Mouse (Mus musculus): ENCODE data around the gene Rxra. TPM values are rescaled to one million over a fixed set of nuclear protein-coding genes. Genes with fewer than 3 reads are reported as not detected.

The Rxra gene
- polyA plus RNA-seq, 1 experiment: 4.9 TPM

GRCm38 (mm10) chr2:27740091-27740608 lies 63.9 kb downstream of the Rxra start:
- TF ChIP-seq POLR2A (IDR thresholded peaks at IDR 0.05; ENCODE audit: borderline replicate concordance, control insufficient read depth, low read depth, low read length) (peak; percentile 35; the same call in 1 of the 2 replicates), CTCF (IDR thresholded peaks at IDR 0.05; ENCODE audit: control insufficient read depth, insufficient read depth, low read length) (peak; percentile 66)
- no peak overlapping the region for H3K27ac ChIP-seq (ENCODE audit: control insufficient read depth, insufficient read depth, low read depth, low read length, poor library complexity)
- peaks cover 5% of the 10 kb centered on the region for H3K4me1 ChIP-seq (ENCODE audit: control insufficient read depth, insufficient read depth, low read length)
- 2% methylated on average over 16 of the region's 16 CpGs for WGBS
- H3K4me3 ChIP-seq (replicated peaks; ENCODE audit: control insufficient read depth, low read depth, low read length): no peak overlapping the region

GRCm38 (mm10) chr2:27743177-27743576 lies 66.9 kb downstream of the Rxra start:
- WGBS: 71% methylated on average over 1 of the region's 1 CpGs

GRCm38 (mm10) chr2:27743863-27744611 lies 67.8 kb downstream of the Rxra start:
- Histone ChIP-seq H3K4me1 (ENCODE audit: control insufficient read depth, insufficient read depth, low read length) (peaks cover 10% of the 10 kb centered on the region), H3K4me3 (replicated peaks; ENCODE audit: control insufficient read depth, low read depth, low read length) (no peak overlapping the region), H3K27ac (ENCODE audit: control insufficient read depth, insufficient read depth, low read depth, low read length, poor library complexity) (no peak overlapping the region)
- TF ChIP-seq POLR2A (IDR thresholded peaks at IDR 0.05; ENCODE audit: borderline replicate concordance, control insufficient read depth, low read depth, low read length) (no peak), CTCF (IDR thresholded peaks at IDR 0.05; ENCODE audit: control insufficient read depth, insufficient read depth, low read length) (no peak)
- WGBS: 67% methylated on average over 7 of the region's 7 CpGs

More at GRCm38 (mm10) chr2:27743177-27743576, 66.9 kb downstream of the Rxra start:
- TF ChIP-seq CTCF (IDR thresholded peaks at IDR 0.05; ENCODE audit: control insufficient read depth, insufficient read depth, low read length) (no peak), POLR2A (IDR thresholded peaks at IDR 0.05; ENCODE audit: borderline replicate concordance, control insufficient read depth, low read depth, low read length) (no peak)
- peaks cover 10% of the 10 kb centered on the region for H3K4me1 ChIP-seq (ENCODE audit: control insufficient read depth, insufficient read depth, low read length)
- no peak overlapping the region for H3K4me3 ChIP-seq (replicated peaks; ENCODE audit: control insufficient read depth, low read depth, low read length)
- no peak overlapping the region for H3K27ac ChIP-seq (ENCODE audit: control insufficient read depth, insufficient read depth, low read depth, low read length, poor library complexity)

GRCm38 (mm10) chr2:27744612-27745351 lies 68.5 kb downstream of the Rxra start:
- Histone ChIP-seq H3K4me3 (replicated peaks; ENCODE audit: control insufficient read depth, low read depth, low read length) (no peak overlapping the region), H3K4me1 (ENCODE audit: control insufficient read depth, insufficient read depth, low read length) (peaks cover 10% of the 10 kb centered on the region), H3K27ac (ENCODE audit: control insufficient read depth, insufficient read depth, low read depth, low read length, poor library complexity) (peak overlapping the region; percentile 42)
- WGBS: 8% methylated on average over 13 of the region's 13 CpGs
- TF ChIP-seq POLR2A (IDR thresholded peaks at IDR 0.05; ENCODE audit: borderline replicate concordance, control insufficient read depth, low read depth, low read length) (no peak), CTCF (IDR thresholded peaks at IDR 0.05; ENCODE audit: control insufficient read depth, insufficient read depth, low read length) (no peak)

GRCm38 (mm10) chr2:27745673-27746620 lies 69.7 kb downstream of the Rxra start:
- no peak overlapping the region for H3K4me3 ChIP-seq (replicated peaks; ENCODE audit: control insufficient read depth, low read depth, low read length)
- WGBS: 70% methylated on average over 18 of the region's 18 CpGs
- TF ChIP-seq CTCF (IDR thresholded peaks at IDR 0.05; ENCODE audit: control insufficient read depth, insufficient read depth, low read length): no peak
- no peak for TF ChIP-seq POLR2A (IDR thresholded peaks at IDR 0.05; ENCODE audit: borderline replicate concordance, control insufficient read depth, low read depth, low read length)
- peaks cover 8% of the 10 kb centered on the region; the same call in 1 of the 2 replicates for H3K4me1 ChIP-seq (ENCODE audit: control insufficient read depth, insufficient read depth, low read length)
- no peak overlapping the region; the same call in 1 of the 2 replicates for H3K27ac ChIP-seq (ENCODE audit: control insufficient read depth, insufficient read depth, low read depth, low read length, poor library complexity)

DNA sequence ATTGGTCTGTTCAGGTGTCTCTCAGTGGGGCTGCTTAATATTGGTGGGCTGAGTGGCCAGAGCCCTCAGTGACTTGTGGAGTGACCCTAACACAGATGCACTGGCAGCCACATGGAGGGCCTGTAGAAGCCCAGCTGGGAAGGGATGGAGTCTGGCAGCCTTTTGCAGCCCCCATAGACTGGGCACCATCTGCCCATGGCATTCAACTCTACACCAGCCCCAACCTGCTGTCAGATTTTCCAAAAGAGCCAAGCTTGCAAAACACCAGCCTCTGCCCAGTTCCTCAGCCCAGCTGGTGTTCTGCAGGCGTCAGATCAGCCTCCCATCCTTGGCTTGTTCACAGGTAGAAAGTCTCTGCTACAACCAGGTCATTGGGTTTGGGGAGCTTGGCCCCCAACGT lies 70.6 kb downstream of the Rxra start:
- Histone ChIP-seq H3K4me1 (ENCODE audit: control insufficient read depth, insufficient read depth, low read length) (peaks cover 8% of the 10 kb centered on the region; the same call in 1 of the 2 replicates), H3K4me3 (replicated peaks; ENCODE audit: control insufficient read depth, low read depth, low read length) (no peak overlapping the region), H3K27ac (ENCODE audit: control insufficient read depth, insufficient read depth, low read depth, low read length, poor library complexity) (no peak overlapping the region)
- TF ChIP-seq CTCF (IDR thresholded peaks at IDR 0.05; ENCODE audit: control insufficient read depth, insufficient read depth, low read length): no peak
- TF ChIP-seq POLR2A (IDR thresholded peaks at IDR 0.05; ENCODE audit: borderline replicate concordance, control insufficient read depth, low read depth, low read length): no peak
- WGBS: 70% methylated on average over 2 of the region's 2 CpGs

DNA sequence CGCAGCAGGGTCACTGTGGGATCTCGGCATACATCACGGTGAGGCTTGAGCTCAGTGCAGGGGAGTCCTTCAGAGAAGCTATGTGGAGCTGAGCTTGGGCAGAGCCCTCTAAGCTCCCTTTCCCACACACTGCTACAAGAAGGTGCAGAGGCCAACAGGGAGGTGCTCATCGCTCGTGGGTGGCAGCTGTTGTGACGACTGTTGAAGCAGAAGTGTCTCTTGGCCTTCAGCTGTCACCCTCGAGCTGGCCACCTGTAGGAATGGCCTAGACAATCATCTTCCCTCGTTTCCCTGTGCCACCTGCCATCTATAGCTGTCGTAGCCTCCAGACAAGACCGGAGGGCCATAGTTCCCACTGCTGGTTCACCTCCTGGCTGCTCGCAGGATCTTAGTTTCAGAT lies 72.7 kb downstream of the Rxra start:
- Histone ChIP-seq H3K4me3 (replicated peaks; ENCODE audit: control insufficient read depth, low read depth, low read length) (no peak overlapping the region), H3K4me1 (ENCODE audit: control insufficient read depth, insufficient read depth, low read length) (peaks cover 8% of the 10 kb centered on the region; the same call in 1 of the 2 replicates), H3K27ac (ENCODE audit: control insufficient read depth, insufficient read depth, low read depth, low read length, poor library complexity) (no peak overlapping the region)
- TF ChIP-seq POLR2A (IDR thresholded peaks at IDR 0.05; ENCODE audit: borderline replicate concordance, control insufficient read depth, low read depth, low read length) (no peak), CTCF (IDR thresholded peaks at IDR 0.05; ENCODE audit: control insufficient read depth, insufficient read depth, low read length) (no peak)
- WGBS: 81% methylated on average over 11 of the region's 11 CpGs

Data from bone marrow, adult 2 months (tissue).